Mouse (Mus musculus): ENCODE measurements at regions not wholly inside any gene's neighbourhood (a gene's known extent, or its start where the extent isn't known, plus 50 kb on each side); places are given as distances from the start of the nearest gene placed in this dataset.

- H3K9me3 ChIP-seq (replicated peaks; ENCODE audit: control insufficient read depth, low read length), result no peaks in the 10 kb centered on the region
- WGBS, result 14% methylated on average over 3 of the region's 3 CpGs
- peak; percentile 74 for ATAC-seq (ENCODE audit: insufficient read depth, low FRiP score)
- no peak overlapping the region for H3K4me3 ChIP-seq (replicated peaks; ENCODE audit: low read length)
- peaks cover 4% of the 10 kb centered on the region; the same call in 1 of the 2 replicates for H3K4me1 ChIP-seq (ENCODE audit: control insufficient read depth, insufficient read depth, low read length)
- H3K9ac ChIP-seq (ENCODE audit: low read length), result no peak overlapping the region
- no peak overlapping the region for H3K4me2 ChIP-seq (ENCODE audit: low read depth, low read length)
- H3K27me3 ChIP-seq (ENCODE audit: control insufficient read depth, insufficient read depth, low read length), result no peaks in the 10 kb centered on the region
- H3K36me3 ChIP-seq (ENCODE audit: control insufficient read depth, insufficient read depth, low read length), result no peaks in the 10 kb centered on the region
- 0 out of 2 replicates have a peak overlapping the region, but pooled peaks have one; percentile 32 for H3K27ac ChIP-seq (ENCODE audit: low read length)
Observed at GRCm38 (mm10) chr11:7272543-7272942, 58.8 kb upstream of the Igfbp3 start.

DNA sequence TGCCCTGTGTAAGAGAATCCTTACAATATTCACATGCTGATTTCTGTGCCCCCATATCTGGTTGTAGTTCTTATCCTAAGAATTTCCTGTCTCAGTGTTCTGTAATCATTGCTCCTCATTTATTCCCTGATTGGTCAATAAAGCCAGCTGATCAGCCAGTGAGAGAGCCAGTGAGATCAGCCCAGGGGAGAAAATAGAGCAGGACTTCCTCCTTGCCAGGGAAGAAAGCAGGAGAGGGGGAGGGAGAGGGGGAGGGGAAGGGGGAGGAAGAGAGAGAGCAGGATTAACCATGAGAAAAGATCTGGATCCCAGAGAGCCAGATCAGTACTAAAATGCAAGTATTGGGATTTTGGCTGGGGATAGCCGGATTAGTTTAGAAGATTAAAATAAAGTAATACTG is 57.2 kb upstream of the Igfbp3 start:
- H3K4me3 ChIP-seq (replicated peaks; ENCODE audit: low read length), result no peak overlapping the region
- 92% methylated on average over 1 of the region's 1 CpGs for WGBS
- no peaks in the 10 kb centered on the region for H3K36me3 ChIP-seq (ENCODE audit: control insufficient read depth, insufficient read depth, low read length)
- no peak overlapping the region for H3K9ac ChIP-seq (ENCODE audit: low read length)
- peaks cover 4% of the 10 kb centered on the region; the same call in 1 of the 2 replicates for H3K4me1 ChIP-seq (ENCODE audit: control insufficient read depth, insufficient read depth, low read length)
- H3K27ac ChIP-seq (ENCODE audit: low read length), result no peak overlapping the region
- H3K4me2 ChIP-seq (ENCODE audit: low read depth, low read length), result no peak overlapping the region
- no peaks in the 10 kb centered on the region for H3K9me3 ChIP-seq (replicated peaks; ENCODE audit: control insufficient read depth, low read length)
- H3K27me3 ChIP-seq (ENCODE audit: control insufficient read depth, insufficient read depth, low read length), result no peaks in the 10 kb centered on the region
- ATAC-seq (ENCODE audit: insufficient read depth, low FRiP score), result no peak

- no peak overlapping the region for H3K4me3 ChIP-seq (replicated peaks; ENCODE audit: low read length)
- H3K27ac ChIP-seq (ENCODE audit: low read length), result no peak overlapping the region
Observed at GRCm38 (mm10) chr11:7263971-7264370, 50.2 kb upstream of the Igfbp3 start.

More at GRCm38 (mm10) chr11:7263971-7264370, 50.2 kb upstream of the Igfbp3 start:
- 65% methylated on average over 4 of the region's 4 CpGs for WGBS
- no peaks in the 10 kb centered on the region for H3K27me3 ChIP-seq (ENCODE audit: control insufficient read depth, insufficient read depth, low read length)
- H3K4me1 ChIP-seq (ENCODE audit: control insufficient read depth, insufficient read depth, low read length), result no peaks in the 10 kb centered on the region
- no peak overlapping the region for H3K4me2 ChIP-seq (ENCODE audit: low read depth, low read length)
- no peak for ATAC-seq (ENCODE audit: insufficient read depth, low FRiP score)
- H3K9ac ChIP-seq (ENCODE audit: low read length), result no peak overlapping the region
- no peaks in the 10 kb centered on the region for H3K36me3 ChIP-seq (ENCODE audit: control insufficient read depth, insufficient read depth, low read length)
- H3K9me3 ChIP-seq (replicated peaks; ENCODE audit: control insufficient read depth, low read length), result no peaks in the 10 kb centered on the region

Data from stomach, embryonic 16.5 days (tissue).